Mouse (Mus musculus) liver, embryonic 15.5 days (tissue): ENCODE measurements around the gene Thada. TPM values are rescaled to one million over a fixed set of nuclear protein-coding genes. Genes with fewer than 3 reads are reported as not detected.
A peak's percentile ranks its signal among the peaks of the same experiment; 100 is the strongest.

Source experiments
- ATAC-seq: fragments of 200-750 bp; cut with Nextera tagmentation; 2 replicates; pipeline ENCODE4 v1.8.0; 2017; ENCODE audit warnings: moderate number of reproducible peaks, mild to moderate bottlenecking, moderate library complexity; ENCODE audit not compliant: insufficient read depth
- H3K27ac ChIP-seq: fragments of 300-500 bp; sonication (generic); replicated peaks from 2 replicates; pipeline ENCODE4 v1.5.1; 2015; ENCODE audit warnings: mild to moderate bottlenecking, inconsistent platforms
- H3K27me3 ChIP-seq: fragments of 300-500 bp; sonication (generic); 2 replicates; pipeline ENCODE4 v1.6.1; 2015; ENCODE audit warnings: mild to moderate bottlenecking, inconsistent platforms
- H3K36me3 ChIP-seq: fragments of 300-500 bp; sonication (generic); replicated peaks from 2 replicates; pipeline ENCODE4 v1.6.1; 2015; ENCODE audit warnings: moderate library complexity, mild to moderate bottlenecking, inconsistent platforms
- H3K4me1 ChIP-seq: fragments of 300-500 bp; sonication (generic); replicated peaks from 2 replicates; pipeline ENCODE4 v1.6.1; 2015; ENCODE audit warnings: inconsistent platforms
- H3K4me2 ChIP-seq: fragments of 300-500 bp; sonication (generic); 2 replicates; pipeline ENCODE4 v1.6.1; 2015; ENCODE audit warnings: moderate library complexity, mild to moderate bottlenecking, inconsistent platforms
- H3K4me3 ChIP-seq: fragments of 300-500 bp; sonication (generic); replicated peaks from 2 replicates; pipeline ENCODE4 v1.5.1; 2015; ENCODE audit warnings: mild to moderate bottlenecking, inconsistent platforms
- H3K9ac ChIP-seq: fragments of 300-500 bp; sonication (generic); 2 replicates; pipeline ENCODE4 v1.6.1; 2015; ENCODE audit warnings: moderate library complexity, mild to moderate bottlenecking, inconsistent platforms
- H3K9me3 ChIP-seq: fragments of 300-500 bp; sonication (generic); replicated peaks from 2 replicates; pipeline ENCODE4 v1.6.1; 2016; ENCODE audit warnings: inconsistent platforms
- WGBS: fragments of 180-500 bp; shearing (Covaris S2); methylation state at CpG from one replicate; pipeline ENCODE4 v1.1.7; 2015; ENCODE audit warnings: mixed read lengths; ENCODE audit not compliant: insufficient replicate concordance; 5-methylcytosine and 5-hydroxymethylcytosine counted together
- polyA plus RNA-seq: library from polyadenylated mRNA; unstranded; fragments of >200 nt; fragmentation: Nextera tagmentation; extraction: Ambion mirVana; gene quantifications from 2 replicates; pipeline ENCODE4 v1.2.1, GENCODE M21; 2015

Gene Thada
- polyA plus RNA-seq, 1 experiment from 2014 or later = 2.3 TPM

DNA sequence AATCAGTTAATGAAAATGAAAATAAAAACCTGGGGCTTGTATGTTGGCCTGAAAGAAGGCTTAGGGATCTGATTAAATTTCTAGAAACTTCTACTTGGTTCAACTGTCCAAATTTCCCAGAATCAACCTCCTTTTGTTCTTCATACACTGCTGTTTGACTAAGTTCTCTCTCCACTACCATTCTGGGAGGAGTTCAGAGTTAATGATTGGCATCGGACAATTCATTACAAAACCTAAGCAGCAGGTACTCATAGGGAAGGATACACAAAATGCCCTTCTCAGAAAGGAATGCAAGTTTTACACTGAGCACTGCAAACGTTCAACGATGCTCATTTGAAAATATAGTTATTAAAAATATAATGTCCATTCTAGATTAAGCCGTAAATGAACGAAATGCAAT, 179.5 kb downstream of the Thada start:
- H3K9me3 ChIP-seq = no peaks in the 10 kb centered on the region
- WGBS = 82% methylated on average over 5 of the region's 5 CpGs
- peaks cover 15% of the 10 kb centered on the region; the same call in 1 of the 2 replicates for H3K4me1 ChIP-seq
- no peaks in the 10 kb centered on the region for H3K36me3 ChIP-seq
- H3K9ac ChIP-seq = no peak overlapping the region
- no peak overlapping the region for H3K4me2 ChIP-seq
- ATAC-seq = no peak
- no peaks in the 10 kb centered on the region for H3K27me3 ChIP-seq
- H3K4me3 ChIP-seq = no peak overlapping the region
- no peak overlapping the region for H3K27ac ChIP-seq

DNA sequence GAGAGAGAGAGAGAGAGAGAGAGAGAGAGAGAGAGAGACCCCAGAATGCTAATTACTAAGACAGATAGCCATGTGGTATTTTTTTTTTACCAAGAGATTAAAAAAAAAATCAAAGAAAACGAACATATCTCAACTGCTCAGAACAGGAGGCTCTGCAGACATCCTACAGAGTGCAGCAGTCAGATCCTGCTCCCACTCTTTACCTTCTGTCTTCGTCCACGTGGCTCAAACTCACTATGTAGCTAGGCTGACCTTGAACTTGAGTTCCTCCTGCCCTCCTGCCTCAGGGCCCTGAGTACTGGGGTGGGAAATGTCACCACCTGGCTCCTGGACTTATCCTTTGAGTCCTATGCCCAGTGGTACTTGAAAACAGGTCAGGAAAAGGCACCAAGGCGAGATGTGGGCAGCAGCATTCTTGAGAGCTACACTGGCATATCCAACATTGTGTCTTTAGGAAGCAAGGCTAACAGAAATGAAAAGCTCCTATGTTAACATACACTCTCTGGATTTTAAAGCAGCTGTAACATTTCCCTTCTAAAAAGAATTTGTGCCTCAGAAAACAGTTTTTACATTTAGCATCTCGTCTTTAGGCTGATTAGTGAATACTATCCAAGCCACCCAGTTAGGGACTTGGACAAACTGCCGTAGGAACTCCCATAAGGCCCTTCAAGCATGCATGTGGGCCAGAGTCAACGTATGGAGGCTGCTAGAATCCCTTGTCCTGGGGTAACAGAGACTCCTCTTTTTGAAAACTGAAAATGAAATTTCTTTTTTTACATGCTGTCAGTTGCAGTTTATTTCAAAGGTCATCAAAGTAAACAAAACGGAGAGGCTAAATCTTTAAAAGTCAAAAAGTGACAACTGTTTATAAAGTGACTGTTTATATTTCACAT, 183.4 kb downstream of the Thada start:
- H3K9ac ChIP-seq = no peak overlapping the region
- peaks cover 10% of the 10 kb centered on the region; the same call in 1 of the 2 replicates for H3K4me1 ChIP-seq
- 65% methylated on average over 8 of the region's 8 CpGs for WGBS
- H3K36me3 ChIP-seq = no peaks in the 10 kb centered on the region
- no peak for ATAC-seq
- H3K9me3 ChIP-seq = no peaks in the 10 kb centered on the region
- H3K4me2 ChIP-seq = no peak overlapping the region
- H3K27ac ChIP-seq = no peak overlapping the region
- no peak overlapping the region for H3K4me3 ChIP-seq
- H3K27me3 ChIP-seq = no peaks in the 10 kb centered on the region

DNA sequence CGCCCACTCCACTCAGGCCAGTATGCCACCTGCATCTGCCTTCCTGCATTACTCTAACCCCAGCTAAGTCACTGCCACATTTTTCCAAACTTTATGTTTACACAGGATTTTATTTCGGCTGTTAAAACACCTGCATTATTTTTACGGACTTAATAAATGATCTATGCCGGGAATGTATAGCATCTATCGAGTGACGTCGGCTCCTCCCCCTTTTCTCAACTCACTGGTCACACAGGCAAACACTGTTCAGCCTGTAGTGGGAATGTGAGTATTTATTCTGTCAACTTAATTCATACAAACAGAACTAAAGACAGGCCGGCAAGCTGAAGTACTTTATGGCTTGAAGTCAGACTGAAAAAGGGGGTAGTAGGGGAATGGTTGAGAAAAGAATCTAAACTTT, 187.0 kb downstream of the Thada start:
- Histone ChIP-seq H3K9ac (no peak overlapping the region), H3K4me3 (no peak overlapping the region), H3K27me3 (no peaks in the 10 kb centered on the region), H3K4me2 (no peak overlapping the region), H3K27ac (no peak overlapping the region), H3K4me1 (peaks cover 19% of the 10 kb centered on the region; the same call in 1 of the 2 replicates), H3K36me3 (no peaks in the 10 kb centered on the region), H3K9me3 (no peaks in the 10 kb centered on the region)
- ATAC-seq = no peak
- WGBS = 78% methylated on average over 8 of the region's 8 CpGs

DNA sequence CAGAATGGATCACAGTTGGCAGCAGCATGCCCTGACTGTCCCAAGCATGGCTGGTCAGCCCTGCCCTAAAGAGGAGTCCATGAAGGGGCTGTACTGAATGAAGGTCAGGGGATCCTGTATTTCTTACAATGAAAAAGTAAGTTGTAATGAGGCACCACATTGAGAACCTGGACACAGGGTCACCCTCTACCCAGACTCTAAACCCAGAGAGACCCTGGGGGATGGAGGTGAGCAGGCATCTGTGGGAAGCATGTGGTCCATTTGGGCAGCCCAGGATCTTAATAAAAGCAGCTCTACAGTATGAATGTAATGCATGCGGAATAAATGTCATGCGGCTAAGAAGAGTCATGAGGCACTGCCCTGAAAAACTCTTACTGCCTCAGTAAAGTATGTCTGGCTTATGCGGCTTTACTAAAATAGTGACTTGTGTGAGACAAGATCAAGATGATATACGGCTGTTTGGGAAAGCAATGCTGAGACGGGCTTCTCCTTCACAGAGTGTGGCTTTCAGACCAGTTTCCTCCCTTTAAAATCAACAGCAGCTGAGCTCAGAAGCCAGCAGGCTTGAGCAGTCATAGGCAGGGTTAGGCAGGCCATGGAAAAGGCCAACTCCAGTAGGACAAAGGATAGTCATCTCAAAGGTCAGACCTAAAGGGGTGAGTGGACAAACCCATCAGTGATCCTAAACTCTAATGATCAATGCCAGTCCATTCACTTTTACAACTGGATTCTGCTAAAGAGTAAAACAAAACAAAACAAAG, 187.6 kb downstream of the Thada start:
- Histone ChIP-seq H3K36me3 (no peaks in the 10 kb centered on the region), H3K9me3 (no peaks in the 10 kb centered on the region), H3K9ac (no peak overlapping the region), H3K27me3 (no peaks in the 10 kb centered on the region), H3K4me2 (no peak overlapping the region), H3K4me1 (peaks cover 21% of the 10 kb centered on the region), H3K4me3 (no peak overlapping the region), H3K27ac (no peak overlapping the region)
- no peak for ATAC-seq
- 73% methylated on average over 5 of the region's 5 CpGs for WGBS

DNA sequence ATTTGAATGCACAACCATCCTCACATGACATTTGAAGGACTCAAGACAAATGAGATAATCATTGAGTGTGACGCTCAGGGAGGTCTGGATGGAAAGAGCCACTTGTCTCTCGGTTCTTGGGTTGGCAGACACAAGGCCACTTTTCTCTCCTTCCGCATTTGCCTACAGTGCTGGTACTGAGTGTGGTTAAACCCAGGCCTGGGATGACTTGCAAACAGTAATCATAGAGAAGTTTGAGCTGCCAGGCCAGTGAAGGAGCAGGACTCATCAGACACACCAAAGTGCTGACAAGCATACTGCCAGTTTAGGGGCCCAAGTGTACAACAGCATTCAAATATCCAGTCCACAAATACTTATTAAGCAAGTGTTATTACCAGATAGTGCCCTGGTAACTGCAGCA, 191.0 kb downstream of the Thada start:
- Histone ChIP-seq H3K4me1 (peaks cover 17% of the 10 kb centered on the region), H3K9ac (no peak overlapping the region), H3K27me3 (no peaks in the 10 kb centered on the region), H3K27ac (no peak overlapping the region), H3K36me3 (no peaks in the 10 kb centered on the region), H3K4me2 (no peak overlapping the region), H3K4me3 (no peak overlapping the region), H3K9me3 (no peaks in the 10 kb centered on the region)
- 67% methylated on average over 3 of the region's 3 CpGs for WGBS
- ATAC-seq = 0 out of 2 replicates have a peak, but pooled peaks have one; percentile 17

DNA sequence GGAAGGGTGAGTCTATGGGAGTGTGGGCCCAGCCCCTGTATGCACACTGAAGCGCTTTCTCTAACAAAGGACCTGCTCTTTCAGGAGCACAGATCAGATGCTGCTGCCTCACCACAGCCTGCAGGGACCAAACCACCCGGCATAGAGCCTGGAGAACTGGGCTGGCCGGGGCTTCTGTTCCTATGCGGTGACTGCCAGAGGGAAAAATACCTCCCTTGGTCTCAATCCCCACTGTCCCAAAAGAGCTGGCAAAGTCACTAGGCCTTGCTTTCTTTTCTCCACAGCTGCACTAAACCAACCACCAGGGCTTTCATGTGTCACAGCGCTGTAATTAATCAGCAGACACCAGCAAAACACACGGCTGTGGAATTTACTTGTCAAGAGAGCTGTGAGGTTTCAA, 191.8 kb downstream of the Thada start:
- H3K27me3 ChIP-seq = no peaks in the 10 kb centered on the region
- no peak overlapping the region for H3K9ac ChIP-seq
- H3K4me2 ChIP-seq = no peak overlapping the region
- no peak overlapping the region for H3K27ac ChIP-seq
- peaks cover 17% of the 10 kb centered on the region for H3K4me1 ChIP-seq
- 79% methylated on average over 6 of the region's 6 CpGs for WGBS
- no peaks in the 10 kb centered on the region for H3K9me3 ChIP-seq
- no peak overlapping the region for H3K4me3 ChIP-seq
- no peak for ATAC-seq
- no peaks in the 10 kb centered on the region for H3K36me3 ChIP-seq

DNA sequence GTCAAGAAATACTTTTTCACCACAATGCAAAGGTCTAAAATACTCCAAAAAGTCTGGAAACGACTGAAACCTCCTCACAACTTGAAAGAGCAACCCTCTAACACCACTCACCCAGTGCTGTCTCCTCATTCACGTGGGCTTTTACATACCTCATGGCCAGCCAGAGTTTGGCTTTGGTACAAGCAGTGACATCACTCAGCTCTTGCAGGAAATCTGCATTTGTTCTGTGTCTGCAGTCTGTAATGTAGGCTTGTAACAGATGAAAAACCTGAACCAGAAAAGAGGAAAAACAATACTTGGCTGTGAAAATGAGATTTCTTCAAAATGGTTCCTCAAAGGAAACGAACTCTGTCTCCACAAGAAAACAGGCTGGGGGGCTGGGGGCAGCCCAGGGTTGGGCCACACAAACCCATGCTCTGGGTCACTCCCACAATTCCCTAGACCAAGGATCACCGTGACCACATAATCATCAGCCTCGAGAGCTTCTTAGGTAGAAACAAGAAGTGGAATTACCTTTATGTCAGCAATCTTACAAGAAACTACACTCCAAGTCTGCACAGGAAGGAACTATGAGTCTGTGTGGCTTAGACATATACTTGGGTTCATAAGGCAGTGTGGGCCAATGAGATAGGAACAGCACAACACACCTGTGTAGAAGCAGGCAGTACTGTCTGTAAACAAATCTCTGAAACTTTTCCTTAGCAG, 193.3 kb downstream of the Thada start:
- H3K9me3 ChIP-seq = no peaks in the 10 kb centered on the region
- H3K4me3 ChIP-seq = no peak overlapping the region
- 39% methylated on average over 5 of the region's 5 CpGs for WGBS
- no peak overlapping the region for H3K4me2 ChIP-seq
- ATAC-seq = peak; percentile 28; the same call in 1 of the 2 replicates
- no peaks in the 10 kb centered on the region for H3K27me3 ChIP-seq
- H3K9ac ChIP-seq = no peak overlapping the region
- H3K27ac ChIP-seq = peak overlapping the region; percentile 39; the same call in 1 of the 2 replicates
- H3K4me1 ChIP-seq = peaks cover 23% of the 10 kb centered on the region
- H3K36me3 ChIP-seq = no peaks in the 10 kb centered on the region

DNA sequence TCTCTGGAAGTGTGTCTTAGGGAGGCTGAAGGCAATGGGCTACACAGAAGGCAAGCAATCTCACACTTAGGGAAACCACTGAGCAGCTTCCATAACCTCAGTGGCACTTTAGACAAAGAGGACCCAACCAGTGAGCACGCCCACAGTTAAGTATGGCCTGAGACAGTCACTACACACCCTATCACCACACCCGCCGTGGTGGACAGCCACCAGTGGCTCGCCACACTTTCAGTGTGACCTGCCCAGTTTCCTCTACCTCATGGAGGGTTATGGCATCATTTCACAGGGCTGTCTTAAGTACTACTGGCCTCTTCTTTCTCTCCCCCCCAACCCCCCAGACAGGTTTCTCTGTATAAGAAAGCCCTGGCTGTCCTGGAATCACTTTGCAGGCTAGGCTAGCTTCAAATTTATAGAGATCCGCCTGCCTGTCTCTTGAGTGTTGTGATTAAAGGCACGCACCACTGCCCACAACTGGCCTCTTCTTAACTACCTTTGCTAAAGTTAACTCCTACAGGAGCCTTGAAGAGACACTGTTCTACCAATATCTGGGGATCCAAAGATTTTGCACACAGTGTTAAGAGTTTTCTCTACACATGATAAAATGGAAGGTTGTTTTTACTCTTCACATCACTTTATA, 194.3 kb downstream of the Thada start:
- H3K4me3 ChIP-seq = no peak overlapping the region
- no peak overlapping the region for H3K27ac ChIP-seq

DNA sequence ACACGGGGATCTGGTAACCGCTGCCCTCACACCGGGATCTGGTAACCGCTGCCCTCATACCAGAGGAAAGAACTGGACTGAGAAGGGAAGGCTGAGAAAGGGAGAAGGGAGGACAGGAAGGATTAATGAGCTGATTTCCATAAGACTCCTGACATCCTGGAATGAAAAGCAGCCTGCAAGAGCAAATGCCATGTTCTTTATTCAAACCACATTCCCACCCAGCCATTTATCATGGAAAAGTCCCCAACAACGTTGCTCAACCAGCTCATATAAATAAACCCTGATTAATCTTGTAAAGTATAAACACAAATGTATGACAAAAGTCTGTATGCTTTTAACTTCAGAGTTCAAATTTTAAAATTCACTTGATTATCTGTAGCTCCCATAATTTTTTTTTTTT, 196.3 kb downstream of the Thada start:
- Histone ChIP-seq H3K27me3 (no peaks in the 10 kb centered on the region), H3K4me2 (no peak overlapping the region), H3K9ac (no peak overlapping the region), H3K4me1 (peaks cover 40% of the 10 kb centered on the region), H3K9me3 (no peaks in the 10 kb centered on the region), H3K4me3 (no peak overlapping the region), H3K36me3 (no peaks in the 10 kb centered on the region), H3K27ac (no peak overlapping the region)
- 90% methylated on average over 5 of the region's 5 CpGs for WGBS
- ATAC-seq = no peak

More for the DNA sequence above, 194.3 kb downstream of the Thada start:
- H3K27me3 ChIP-seq = no peaks in the 10 kb centered on the region
- ATAC-seq = no peak
- no peak overlapping the region for H3K9ac ChIP-seq
- no peak overlapping the region for H3K4me2 ChIP-seq
- no peaks in the 10 kb centered on the region for H3K36me3 ChIP-seq
- peaks cover 32% of the 10 kb centered on the region for H3K4me1 ChIP-seq
- no peaks in the 10 kb centered on the region for H3K9me3 ChIP-seq
- 77% methylated on average over 6 of the region's 6 CpGs for WGBS

DNA sequence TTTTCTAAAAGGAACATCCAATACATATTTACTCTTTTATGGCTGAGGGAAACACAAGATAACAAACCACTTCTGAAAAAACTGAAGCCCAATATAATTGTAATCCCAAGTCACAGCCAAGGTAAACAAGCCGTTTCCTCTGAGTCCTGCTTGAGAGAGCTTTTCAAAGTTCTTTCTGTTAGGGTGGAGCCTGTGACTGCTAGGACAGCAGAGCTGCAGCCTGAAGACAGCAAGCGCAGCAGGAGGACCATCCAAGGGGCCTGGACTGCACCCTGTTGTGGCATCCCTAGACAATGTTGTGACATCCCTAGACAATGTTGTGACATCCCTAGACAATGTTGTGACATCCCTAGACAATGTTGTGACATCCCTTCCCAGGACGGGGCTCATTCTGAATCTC, 197.6 kb downstream of the Thada start:
- Histone ChIP-seq H3K27ac (no peak overlapping the region), H3K4me1 (peaks cover 47% of the 10 kb centered on the region), H3K36me3 (no peaks in the 10 kb centered on the region), H3K9ac (no peak overlapping the region), H3K4me3 (no peak overlapping the region), H3K9me3 (no peaks in the 10 kb centered on the region), H3K4me2 (no peak overlapping the region), H3K27me3 (no peaks in the 10 kb centered on the region)
- ATAC-seq = no peak
- 67% methylated on average over 3 of the region's 3 CpGs for WGBS
